ENCODE assay signal across 16 mouse cellular contexts in the genomic region with DNA sequence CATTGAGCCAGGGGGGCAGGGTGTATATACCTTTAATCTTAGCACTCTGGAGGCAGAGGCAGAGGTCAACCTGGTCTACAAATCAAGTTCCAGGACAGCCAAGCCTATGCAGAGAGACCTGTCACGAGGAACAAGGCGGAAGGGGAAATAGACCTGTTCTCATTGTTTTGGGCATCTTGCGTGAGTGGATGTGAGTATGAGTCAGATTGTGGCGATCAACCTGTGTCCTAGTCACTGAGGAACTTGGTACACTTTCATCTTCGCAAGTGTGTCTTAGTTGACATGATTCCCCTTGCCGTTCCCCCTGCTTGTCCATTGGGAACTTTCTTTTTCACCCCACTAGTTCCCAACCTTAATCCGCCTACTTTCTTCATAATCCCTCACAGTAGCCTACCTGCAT.
"Had no signal": no experiment of that assay in that cellular context is flagged by ENCODE, and none has a peak within 500 bp of the region (broad histone marks: within the 10 kb centered on the region; RNA-seq: fewer than 3 reads in every experiment).

No protein-coding gene starts in this region.

- ATAC-seq: liver, embryonic 12.5 days; midbrain, embryonic 15.5 days had no signal

- H3K36me3 ChIP-seq: liver, embryonic 15.5 days; lung, embryonic 15.5 days; midbrain, embryonic 12.5 days; midbrain, embryonic 15.5 days; neural tube, embryonic 12.5 days; neural tube, embryonic 15.5 days had no signal

- DNase-seq: kidney, adult 18-20 months; kidney, adult 9 months; kidney, postnatal 25 days; layer of hippocampus, adult 9-11 months; liver; lung, adult 18-20 months; lung, postnatal 14 days; thymus, postnatal 25 days had no signal

- H3K27me3 ChIP-seq: limb, embryonic 13.5 days; liver, embryonic 12.5 days; liver, embryonic 15.5 days; lung, embryonic 15.5 days; midbrain, embryonic 12.5 days; midbrain, embryonic 15.5 days; neural tube, embryonic 12.5 days; neural tube, embryonic 15.5 days had no signal
